Mouse (Mus musculus): Measurements from ENCODE around the gene Znfx1.
A peak's percentile ranks its signal among the peaks of the same experiment; 100 is the strongest.

Gene Znfx1

DNA sequence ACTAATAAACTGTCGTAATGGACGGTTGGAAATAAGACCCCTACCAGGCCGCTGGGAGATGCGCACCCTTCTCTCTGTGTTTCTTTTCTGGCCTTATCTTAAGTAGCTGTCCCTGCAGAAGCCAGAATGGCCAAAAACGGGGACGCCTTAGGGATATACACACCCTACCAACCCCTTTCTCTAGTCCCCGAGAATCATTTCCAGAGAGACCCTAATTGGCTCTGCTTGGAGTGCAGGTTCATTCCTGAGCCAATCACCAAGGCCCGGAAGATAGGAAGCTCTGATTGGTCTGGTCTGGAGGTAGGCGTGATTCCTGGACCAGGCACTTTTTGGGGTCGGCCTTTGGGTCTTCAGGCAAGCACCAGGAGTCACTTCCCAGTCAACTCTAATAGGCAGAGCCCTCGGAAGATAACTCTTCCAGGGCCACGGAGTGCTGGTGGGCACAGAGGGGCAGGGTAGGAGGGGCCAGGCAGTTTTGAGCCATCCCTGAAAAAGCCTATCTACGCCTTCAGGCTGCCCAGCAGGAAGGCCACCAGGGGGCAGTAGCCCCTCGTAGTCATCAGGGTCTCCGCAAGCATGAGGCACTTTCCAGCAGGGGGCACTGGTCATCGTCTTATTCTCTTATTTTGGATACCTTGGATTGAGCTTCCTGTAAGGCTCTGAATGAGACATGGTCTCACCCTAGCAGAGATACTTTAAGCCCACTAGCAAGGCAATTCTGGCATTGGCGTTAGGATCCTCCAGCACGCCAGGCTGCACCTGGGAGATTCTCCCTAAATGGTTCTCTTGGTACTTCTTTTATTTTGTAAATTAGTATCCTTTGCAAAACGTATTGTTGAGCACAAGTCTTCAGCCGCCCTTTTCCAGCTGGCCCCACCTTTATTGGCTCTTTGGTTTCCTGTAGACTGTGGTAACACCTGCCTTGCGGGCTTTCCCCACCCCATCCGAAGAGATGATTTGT is 9.1 kb upstream of the Znfx1 start:
- DNase-seq = peak; percentile 94 to 99

GRCm38 (mm10) chr2:167071266-167071640 is 8.4 kb upstream of the Znfx1 start:
- DNase-seq = no peak

DNA sequence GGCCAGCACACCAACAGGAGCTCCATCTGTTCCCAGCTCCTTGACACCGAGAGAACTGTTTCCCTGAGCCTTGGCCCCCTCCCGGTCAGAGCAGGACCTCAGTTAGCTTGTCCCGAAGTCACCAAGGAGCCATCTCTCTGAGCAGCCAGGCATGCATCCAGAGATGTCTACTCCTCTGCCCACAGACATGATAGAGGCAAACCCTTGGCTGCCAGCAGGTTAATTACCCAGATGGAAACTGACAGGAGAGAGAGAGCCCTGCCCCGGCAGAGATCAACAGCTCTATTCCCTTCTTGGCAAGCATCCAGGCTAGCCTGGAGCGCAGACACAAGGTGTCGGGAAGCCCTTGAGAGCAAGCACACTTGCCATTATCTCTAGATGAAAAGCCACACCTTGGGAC is 7.5 kb upstream of the Znfx1 start:
- DNase-seq = peak; percentile 54 to 73

DNA sequence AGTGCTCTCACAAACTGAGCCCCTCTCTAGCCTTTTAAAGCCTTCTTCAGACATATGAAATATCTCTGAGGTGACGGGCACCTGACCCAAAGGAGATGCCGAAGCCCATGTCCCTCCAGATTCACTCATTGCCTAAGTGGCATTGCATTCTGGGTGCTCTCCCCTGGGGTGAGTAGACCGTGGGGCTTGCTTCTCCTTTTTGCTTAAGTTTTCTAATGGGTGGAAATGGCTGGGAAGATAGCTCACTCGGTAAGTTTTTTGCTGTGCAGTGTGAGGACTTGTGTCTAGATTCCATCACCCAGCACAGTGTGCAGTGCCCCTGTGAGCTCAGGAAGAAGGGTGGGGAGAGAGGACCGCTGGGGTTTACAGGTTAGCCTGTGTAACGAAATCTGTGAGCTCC is 4.8 kb upstream of the Znfx1 start:
- no peak for DNase-seq

- no peak for DNase-seq
These were observed 4.0 kb upstream of the Znfx1 start for GRCm38 (mm10) chr2:167066528-167067516.

DNA sequence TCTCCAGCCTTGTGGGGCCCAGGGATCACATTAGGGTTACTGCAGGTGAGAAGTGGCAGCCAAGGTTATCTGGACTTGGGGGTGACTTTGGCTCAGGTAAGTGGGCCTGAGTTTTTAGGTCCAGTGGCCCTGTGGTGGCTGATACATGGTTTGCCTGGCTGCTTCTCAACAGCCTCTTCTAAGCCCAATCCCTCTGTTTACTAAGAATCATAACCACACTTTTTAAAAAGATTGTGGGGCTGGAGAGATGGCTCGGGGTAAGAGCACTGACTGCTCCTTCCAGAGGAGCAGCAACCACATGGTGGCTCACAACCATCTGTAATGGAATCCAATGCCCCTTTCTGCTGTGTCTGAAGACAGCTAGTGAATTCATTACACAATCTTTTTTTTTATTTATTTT is 3.2 kb upstream of the Znfx1 start:
- no peak for DNase-seq

DNA sequence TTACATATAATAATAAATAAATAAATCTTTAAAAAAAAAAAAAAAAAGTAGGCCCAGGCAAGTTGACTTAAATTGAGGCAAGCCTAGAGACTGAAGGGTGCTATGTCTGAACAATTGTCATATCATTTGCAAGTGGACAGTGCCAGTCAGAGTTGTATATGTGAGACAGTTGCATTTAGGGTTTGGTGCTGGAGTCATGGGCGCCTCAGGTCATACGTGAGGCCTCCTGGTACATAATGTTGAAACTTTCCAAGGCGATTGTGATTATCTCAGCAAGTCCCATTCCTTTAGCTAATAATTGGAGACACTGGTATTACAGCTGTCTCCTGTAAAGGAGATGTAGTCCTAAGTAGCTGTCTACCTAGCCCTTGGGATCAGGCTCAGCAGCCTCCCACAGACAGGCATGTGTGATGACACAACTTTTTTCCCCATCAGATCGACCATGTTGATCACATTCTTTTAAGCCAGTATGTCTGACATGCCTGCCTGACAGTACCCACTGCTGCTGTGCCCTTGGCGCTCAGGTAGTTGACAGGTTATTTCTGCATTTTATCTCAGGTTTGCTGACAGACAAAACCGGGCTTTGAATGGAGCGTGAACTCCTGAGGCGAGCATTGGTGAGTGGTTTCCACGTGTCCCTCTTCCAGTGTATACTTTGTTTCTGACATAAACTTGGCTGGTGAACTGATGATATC is 1.9 kb upstream of the Znfx1 start:
- DNase-seq = no peak

- DNase-seq = no peak
These were observed 1.2 kb upstream of the Znfx1 start for GRCm38 (mm10) chr2:167063906-167064496.

GRCm38 (mm10) chr2:167062497-167062911 is 311 bp downstream of the Znfx1 start:
- DNase-seq = peak; percentile 95 to 99

DNA sequence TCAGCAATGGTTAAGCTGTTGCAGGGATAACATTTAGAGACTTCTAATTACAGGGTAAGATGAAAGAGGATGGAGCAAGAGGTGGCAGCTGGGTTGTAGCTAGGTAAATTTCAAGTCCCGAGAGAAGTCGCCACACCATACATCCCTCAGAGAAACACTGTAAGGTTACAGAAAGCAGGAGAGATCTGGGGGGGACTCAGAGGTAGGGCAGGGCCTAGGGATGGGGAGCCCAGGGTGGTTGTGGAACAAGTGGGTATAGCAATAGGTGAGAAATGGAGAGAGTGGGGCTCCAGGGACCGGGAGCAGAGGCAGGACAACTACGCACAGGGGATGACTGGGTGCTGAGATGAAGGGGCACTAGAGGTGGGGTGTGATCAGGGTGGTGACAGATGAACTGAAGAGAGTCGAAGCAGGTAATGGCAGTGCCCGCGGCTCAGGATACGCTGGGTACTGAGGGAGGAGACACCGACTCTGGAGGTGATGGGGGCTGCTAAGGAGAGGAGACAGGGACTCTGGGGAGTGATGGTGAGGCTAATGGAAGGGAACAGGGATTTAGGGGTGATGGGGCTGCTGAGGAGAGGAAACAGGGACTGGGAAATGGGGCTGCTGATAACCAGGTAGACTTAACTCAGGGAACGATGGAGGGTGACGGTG is 1.3 kb downstream of the Znfx1 start:
- peak in 1 of 2 experiments; percentile 56 for DNase-seq

- DNase-seq = no peak
These were observed 2.1 kb downstream of the Znfx1 start for GRCm38 (mm10) chr2:167060761-167061160.

GRCm38 (mm10) chr2:167060360-167060759 is 2.5 kb downstream of the Znfx1 start:
- DNase-seq = no peak

GRCm38 (mm10) chr2:167059960-167060359 is 2.9 kb downstream of the Znfx1 start:
- peak; percentile 59 to 71 for DNase-seq

DNA sequence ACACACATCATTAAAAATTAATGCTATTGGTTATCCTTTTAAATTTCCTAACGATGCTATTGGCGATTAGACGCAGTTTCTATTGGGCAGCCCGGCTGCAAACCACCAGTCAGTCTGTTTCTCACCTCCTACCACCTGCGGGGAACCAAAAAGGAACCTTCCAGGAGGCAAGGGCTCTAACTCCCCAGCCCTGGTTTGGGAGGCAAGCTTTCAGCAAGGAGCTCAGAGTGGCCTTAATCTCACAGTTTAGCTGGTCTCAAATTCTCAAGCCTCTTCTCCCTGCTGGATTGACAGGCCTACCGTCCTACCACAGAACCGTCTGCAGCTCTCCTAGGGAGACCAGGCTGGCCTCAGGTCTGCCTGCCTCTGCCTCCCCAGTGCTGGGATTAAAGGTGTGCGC is 3.3 kb downstream of the Znfx1 start:
- peak in 1 of 2 experiments; percentile 59 for DNase-seq

GRCm38 (mm10) chr2:167058814-167059387 is 3.9 kb downstream of the Znfx1 start:
- DNase-seq = no peak

DNA sequence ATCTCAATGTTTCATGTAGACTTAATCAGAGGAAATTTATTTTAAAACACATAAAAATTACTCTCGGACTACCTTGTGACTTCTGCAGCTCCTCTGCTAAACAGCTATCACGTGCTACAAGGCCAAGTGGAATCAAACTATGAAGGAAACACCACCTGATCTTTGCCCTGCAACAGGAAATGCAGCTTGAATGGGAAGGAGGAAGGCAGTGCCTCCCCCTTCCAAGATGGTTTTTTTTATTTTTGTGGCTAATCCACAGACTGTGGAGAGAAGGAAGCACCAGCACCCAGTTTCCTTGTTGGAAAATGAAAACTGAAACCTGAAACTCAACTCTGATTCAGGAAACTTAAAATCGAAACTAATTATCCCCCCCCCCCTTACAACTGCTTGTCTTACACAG is 4.6 kb downstream of the Znfx1 start:
- peak; percentile 62 to 78 for DNase-seq

- DNase-seq = no peak
These were observed 5.9 kb downstream of the Znfx1 start for GRCm38 (mm10) chr2:167056942-167057323.

DNA sequence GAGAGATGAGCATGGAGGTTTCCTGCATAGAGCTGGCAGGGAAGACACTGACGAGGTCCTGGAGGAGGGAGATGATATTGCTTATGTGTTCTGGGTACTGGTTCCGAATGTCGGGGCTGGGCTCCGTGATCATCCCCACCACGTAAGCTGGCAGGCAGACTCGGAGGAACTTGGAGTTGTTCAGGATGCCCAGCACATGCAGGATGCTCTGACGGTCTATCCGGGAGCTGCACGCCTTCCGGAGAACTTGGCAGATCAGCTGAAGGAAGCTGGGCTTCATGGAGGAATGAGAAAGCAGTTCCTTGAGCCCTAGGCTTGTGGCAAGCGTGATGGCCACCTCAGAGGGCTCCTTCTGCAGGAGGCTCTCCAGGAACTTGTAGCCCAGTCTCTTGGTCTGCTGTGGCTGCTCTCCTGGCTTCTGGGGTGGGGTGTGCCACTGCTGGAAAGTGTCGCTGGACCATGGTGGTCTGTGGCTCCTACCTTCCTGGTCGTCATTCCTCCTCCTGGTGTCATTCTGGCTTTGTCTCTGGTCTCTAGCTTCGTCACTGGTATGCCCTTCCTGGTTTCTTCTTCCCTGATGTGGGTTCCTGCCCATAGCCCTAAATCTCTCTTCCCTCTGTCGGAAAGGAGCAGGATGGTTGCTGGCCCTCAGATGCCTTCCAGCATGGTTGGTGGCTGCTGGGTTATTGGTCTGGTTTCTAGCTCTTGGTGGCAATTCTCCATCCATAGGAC is 6.4 kb downstream of the Znfx1 start:
- peak in 1 of 2 experiments; percentile 54 for DNase-seq

DNA sequence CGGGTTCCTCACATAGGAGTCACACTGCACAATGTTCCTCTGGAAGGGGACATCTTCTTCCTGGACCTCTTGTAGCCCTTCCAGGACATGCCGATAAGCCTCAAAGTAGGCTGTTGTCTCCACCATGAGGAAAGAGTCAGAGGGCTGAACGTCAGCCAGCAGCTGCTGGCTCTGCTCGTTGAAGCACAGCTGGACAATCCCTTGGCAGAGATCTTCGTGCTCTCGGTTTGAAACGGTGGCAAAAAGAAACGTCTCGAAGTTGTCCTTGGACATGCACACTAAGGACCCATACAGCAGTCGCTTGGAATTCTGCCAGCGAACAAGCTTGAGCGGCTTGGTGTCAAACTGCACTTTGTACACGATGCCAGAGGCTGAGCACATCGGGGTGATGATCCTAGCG is 7.4 kb downstream of the Znfx1 start:
- DNase-seq = peak; percentile 76 to 79

DNA sequence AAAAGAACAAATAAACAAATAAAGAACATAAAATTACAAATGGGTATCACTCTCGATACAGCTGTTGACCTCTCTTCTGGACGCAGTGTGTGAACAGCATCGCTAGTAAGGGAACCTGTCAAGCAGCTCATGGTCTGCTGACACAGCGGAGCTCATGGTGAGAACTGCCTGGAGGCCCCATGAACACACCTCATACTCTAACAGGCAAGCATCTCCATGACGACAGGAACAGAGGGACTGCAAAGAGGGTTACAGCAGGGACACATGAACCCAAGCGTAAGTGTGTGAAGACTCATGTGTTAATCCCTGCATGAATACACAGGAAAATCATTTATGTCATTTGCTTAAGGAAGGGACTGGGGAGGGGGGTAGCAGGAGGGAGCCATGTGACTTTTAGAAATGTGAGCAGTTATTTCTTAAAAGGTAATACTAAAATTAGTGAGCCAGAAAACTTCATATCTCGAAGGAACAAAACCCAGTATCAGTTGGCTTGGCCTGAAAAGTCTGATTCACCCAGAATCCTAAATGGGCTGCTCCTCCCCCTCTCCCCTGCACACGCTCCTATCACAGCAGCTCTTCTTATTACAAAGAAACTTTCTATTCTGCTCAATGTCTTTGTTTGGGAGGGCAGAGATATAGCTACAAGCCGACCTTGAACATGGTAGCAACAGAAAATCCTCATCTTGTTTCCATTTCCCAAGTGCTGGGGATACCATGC is 9.5 kb downstream of the Znfx1 start:
- no peak for DNase-seq
